ENCODE assay signal across 16 mouse cellular contexts in the genomic region with DNA sequence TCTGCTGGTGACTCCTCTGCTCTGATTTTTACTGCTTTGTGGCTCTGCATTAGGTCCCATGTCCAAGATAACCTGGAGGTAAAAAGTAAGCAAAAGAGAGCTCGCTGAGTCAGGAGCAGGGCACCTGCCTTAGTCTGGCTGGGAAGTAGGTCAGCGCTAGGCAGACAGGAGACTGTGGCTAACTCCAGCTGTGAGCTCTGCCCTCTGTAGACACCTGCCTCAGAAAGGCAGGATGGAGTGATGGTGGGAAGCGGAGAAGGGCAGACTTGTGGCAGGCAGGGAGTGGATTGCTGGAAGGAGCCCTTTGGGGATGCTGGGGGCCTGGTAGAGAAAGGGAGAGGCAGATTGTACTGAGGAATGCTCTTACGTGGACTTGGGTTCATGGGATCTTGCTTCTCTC. TPM values are rescaled to one million over a fixed set of nuclear protein-coding genes. Genes with fewer than 3 reads are reported as not detected.
DNase-seq lines count a peak whose midpoint lies in the region; ATAC-seq and TF ChIP-seq lines count a peak whose summit lies in the region.
"Had no signal": no experiment of that assay in that cellular context is flagged by ENCODE, and none has a peak within 500 bp of the region (broad histone marks: within the 10 kb centered on the region; RNA-seq: fewer than 3 reads in every experiment).

No protein-coding gene starts in this region.

- TF ChIP-seq POLR2A in thymus, adult 2 months (IDR thresholded peaks at IDR 0.05; ENCODE audit: control insufficient read depth, extremely low read depth, insufficient read depth, low read length, poor library complexity), result no peak

- WGBS in heart, embryonic 10.5 days, result 76% methylated on average over 4 of the region's 4 CpGs
- 42% methylated on average over 4 of the region's 4 CpGs for WGBS in thymus, adult 2 months
- 88% methylated on average over 4 of the region's 4 CpGs for WGBS in hindbrain, embryonic 12.5 days

- peak overlapping the region; percentile 18; the same call in 1 of the 2 replicates for H3K27ac ChIP-seq in heart, embryonic 10.5 days
- H3K27ac ChIP-seq in thymus, adult 2 months (ENCODE audit: control insufficient read depth, insufficient read depth, low read length), result peak overlapping the region; percentile 74
- H3K27ac ChIP-seq in hindbrain, embryonic 12.5 days, result no peak overlapping the region
- H3K27ac ChIP-seq: embryonic facial prominence, embryonic 15.5 days; hindbrain, embryonic 10.5 days; layer of hippocampus, adult 2 months; liver, embryonic 14.5 days had no signal

- H3K4me1 ChIP-seq in heart, embryonic 10.5 days, result peaks cover 75% of the 10 kb centered on the region
- H3K4me1 ChIP-seq in thymus, adult 2 months (replicated peaks; ENCODE audit: control insufficient read depth, insufficient read depth, low read length), result peaks cover 43% of the 10 kb centered on the region
- peaks cover 7% of the 10 kb centered on the region; the same call in 1 of the 2 replicates for H3K4me1 ChIP-seq in hindbrain, embryonic 12.5 days

- H3K9ac ChIP-seq in hindbrain, embryonic 12.5 days, result no peak overlapping the region
- H3K9ac ChIP-seq: embryonic facial prominence, embryonic 15.5 days; liver, embryonic 14.5 days had no signal

- H3K27me3 ChIP-seq in heart, embryonic 10.5 days (ENCODE audit: insufficient read depth, poor library complexity, severe bottlenecking), result no peaks in the 10 kb centered on the region
- H3K27me3 ChIP-seq in thymus, adult 2 months (ENCODE audit: control insufficient read depth, insufficient read depth, low read length), result no peaks in the 10 kb centered on the region
- H3K27me3 ChIP-seq in hindbrain, embryonic 12.5 days, result no peaks in the 10 kb centered on the region
- H3K27me3 ChIP-seq: embryonic facial prominence, embryonic 15.5 days had no signal

- TF ChIP-seq CTCF in thymus, adult 2 months (IDR thresholded peaks at IDR 0.05; ENCODE audit: borderline replicate concordance, control insufficient read depth, extremely low read depth, insufficient read depth, low read length, poor library complexity), result peak; percentile 47; the same call in 1 of the 2 replicates

- ATAC-seq in hindbrain, embryonic 12.5 days (ENCODE audit: low FRiP score), result no peak
- ATAC-seq: forebrain, embryonic 16.5 days; midbrain, embryonic 16.5 days had no signal

- H3K36me3 ChIP-seq in heart, embryonic 10.5 days, result no peaks in the 10 kb centered on the region; the same call in 1 of the 2 replicates
- no peaks in the 10 kb centered on the region for H3K36me3 ChIP-seq in thymus, adult 2 months (ENCODE audit: control insufficient read depth, insufficient read depth, low read length)
- H3K36me3 ChIP-seq in hindbrain, embryonic 12.5 days, result no peaks in the 10 kb centered on the region
- H3K36me3 ChIP-seq: embryonic facial prominence, embryonic 15.5 days; hindbrain, embryonic 10.5 days had no signal

- DNase-seq in heart, embryonic 10.5 days (ENCODE audit: low spot score), result no peak
- DNase-seq in heart, adult 9 months (ENCODE audit: low spot score in 2 of 2), result no peak
- DNase-seq in urinary bladder, adult 2 months (ENCODE audit: low spot score), result peak; percentile 20
- DNase-seq in urinary bladder, postnatal 4 days (ENCODE audit: low spot score in 2 of 2), result no peak
- peak; percentile 71 for DNase-seq in thymus, adult 2 months
- no peak for DNase-seq in embryo, embryonic 9.5 days (ENCODE audit: extremely low spot score)
- DNase-seq: right cerebral cortex, postnatal 14 days had no signal

- H3K4me3 ChIP-seq in heart, embryonic 10.5 days, result no peak overlapping the region
- H3K4me3 ChIP-seq in thymus, adult 2 months (ENCODE audit: control insufficient read depth, insufficient read depth, low read length), result no peak overlapping the region
- H3K4me3 ChIP-seq in hindbrain, embryonic 12.5 days, result no peak overlapping the region
- H3K4me3 ChIP-seq: embryonic facial prominence, embryonic 15.5 days; hindbrain, embryonic 10.5 days; layer of hippocampus, adult 2 months; megakaryocyte, embryonic 14.5 days had no signal

- H3K9me3 ChIP-seq in heart, embryonic 10.5 days, result no peaks in the 10 kb centered on the region
- H3K9me3 ChIP-seq in hindbrain, embryonic 12.5 days (replicated peaks), result no peaks in the 10 kb centered on the region
- H3K9me3 ChIP-seq: embryonic facial prominence, embryonic 15.5 days; hindbrain, embryonic 10.5 days; megakaryocyte, embryonic 14.5 days had no signal

- H3K4me2 ChIP-seq in hindbrain, embryonic 12.5 days (replicated peaks), result no peak overlapping the region
- H3K4me2 ChIP-seq: embryonic facial prominence, embryonic 15.5 days; heart, embryonic 11.5 days had no signal

RNA-seq across cellular contexts. Expression of a gene that starts 35.4 kb away (rescaled TPM):
- polyA plus RNA-seq in heart, embryonic 10.5 days (2016; fragmentation: Nextera tagmentation; extraction: Ambion mirVana), result 65.1 and 67.2 TPM in 2 replicates
- polyA plus RNA-seq in urinary bladder, adult 2 months (2012; rRNA removed), result 137 and 189 TPM in 2 replicates
- polyA plus RNA-seq in thymus, adult 2 months (2012; rRNA removed), result 14.1 and 15.0 TPM in 2 replicates
- 25.9 and 27.9 TPM in 2 replicates for polyA plus RNA-seq in hindbrain, embryonic 12.5 days (2016; fragmentation: Nextera tagmentation; extraction: Ambion mirVana)

Comparison
In these comparisons a context has a peak if more than half of its experiments do, and no peak if none do; other contexts are left out.
1. DNase-seq: peak in urinary bladder, adult 2 months (single experiment) and thymus, adult 2 months (single experiment); none in heart, embryonic 10.5 days (single experiment), heart, adult 9 months (0 of 2), urinary bladder, postnatal 4 days (0 of 2) and embryo, embryonic 9.5 days (single experiment).